Mouse (Mus musculus): ENCODE data around the gene Gm9887.

DNA sequence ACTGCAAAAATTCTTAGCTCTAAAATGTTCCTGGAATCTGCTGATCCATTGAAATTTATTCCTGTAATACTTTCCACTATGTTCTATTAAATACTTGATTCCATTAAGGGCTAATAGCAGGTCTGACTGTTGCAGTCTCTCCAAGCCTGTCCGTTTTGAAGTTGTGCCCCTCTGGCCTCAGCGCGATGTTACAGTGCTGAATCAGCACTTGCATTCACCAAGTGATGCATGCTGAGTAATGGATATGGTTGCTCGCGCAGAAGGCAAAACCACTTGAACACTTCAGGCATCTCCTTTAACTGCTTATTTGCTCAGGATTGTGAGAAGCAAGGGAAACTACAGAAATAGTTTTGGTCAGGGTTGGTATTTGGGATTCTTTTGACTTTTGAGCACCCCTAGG, 38.5 kb upstream of the Gm9887 start:
- TF ChIP-seq CTCF (IDR thresholded peaks at IDR 0.05; ENCODE audit: low read depth, low read length) (no peak), POLR2A (IDR thresholded peaks at IDR 0.05; ENCODE audit: extremely low read depth, insufficient read depth, low read length) (no peak)

Measured in liver, adult 2 months (tissue).